Mouse (Mus musculus) intestine, embryonic 16.5 days (tissue): ENCODE measurements around the gene Ip6k2. TPM values are rescaled to one million over a fixed set of nuclear protein-coding genes. Genes with fewer than 3 reads are reported as not detected.

ENCODE experiments used
- ATAC-seq: fragments of 200-750 bp; cut with Nextera tagmentation; 2 replicates; pipeline ENCODE4 v1.8.0; 2017; ENCODE audit warnings: moderate TSS enrichment, moderate library complexity
- H3K27ac ChIP-seq: fragments of 300-500 bp; sonication (generic); 2 replicates; pipeline ENCODE4 v1.5.1; 2014; ENCODE audit warnings: mild to moderate bottlenecking, low read length
- H3K27me3 ChIP-seq: fragments of 300-500 bp; sonication (generic); replicated peaks from 2 replicates; pipeline ENCODE4 v1.6.1; 2014; ENCODE audit warnings: low read length, control low read depth, mixed read lengths; ENCODE audit not compliant: control insufficient read depth, insufficient read depth
- H3K36me3 ChIP-seq: fragments of 300-500 bp; sonication (generic); 2 replicates; pipeline ENCODE4 v1.6.1; 2014; ENCODE audit warnings: low read length, control low read depth; ENCODE audit not compliant: control insufficient read depth, insufficient read depth
- H3K4me1 ChIP-seq: fragments of 300-500 bp; sonication (generic); 2 replicates; pipeline ENCODE4 v1.6.1; 2014; ENCODE audit warnings: low read length, control low read depth, mixed read lengths; ENCODE audit not compliant: control insufficient read depth, insufficient read depth
- H3K4me2 ChIP-seq: fragments of 300-500 bp; sonication (generic); 2 replicates; pipeline ENCODE4 v1.6.1; 2014; ENCODE audit warnings: low read depth, low read length, control low read depth
- H3K4me3 ChIP-seq: fragments of 300-500 bp; sonication (generic); 2 replicates; pipeline ENCODE4 v1.5.1; 2014; ENCODE audit warnings: mild to moderate bottlenecking, low read length
- H3K9ac ChIP-seq: fragments of 300-500 bp; sonication (generic); 2 replicates; pipeline ENCODE4 v1.6.1; 2014; ENCODE audit warnings: low read depth, low read length
- H3K9me3 ChIP-seq: fragments of 300-500 bp; sonication (generic); 2 replicates; pipeline ENCODE4 v1.6.1; 2016; ENCODE audit warnings: low read length, control low read depth; ENCODE audit not compliant: control insufficient read depth
- WGBS: fragments of 180-500 bp; shearing (Covaris S2); extraction: QIAGEN DNeasy Blood & Tissue Kit; methylation state at CpG from one replicate; pipeline ENCODE4 v1.1.7; 2014; 5-methylcytosine and 5-hydroxymethylcytosine counted together
- polyA plus RNA-seq: library from polyadenylated mRNA; unstranded; fragments of >200 nt; fragmentation: Nextera tagmentation; extraction: Ambion mirVana; gene quantifications from 2 replicates; pipeline ENCODE4 v1.2.1, GENCODE M21; 2015

The Ip6k2 gene
- polyA plus RNA-seq, 1 experiment from 2014 or later: 57.2 TPM

GRCm38 (mm10) chr9:108842989-108843388 is 59.4 kb downstream of the Ip6k2 start:
- peak overlapping the region; percentile 29; the same call in 1 of the 2 replicates for H3K4me2 ChIP-seq
- H3K36me3 ChIP-seq: no peaks in the 10 kb centered on the region
- H3K27ac ChIP-seq: no peak overlapping the region
- H3K4me1 ChIP-seq: no peaks in the 10 kb centered on the region
- H3K27me3 ChIP-seq: peaks cover 8% of the 10 kb centered on the region; the same call in 1 of the 2 replicates
- H3K9me3 ChIP-seq: no peaks in the 10 kb centered on the region
- no peak overlapping the region for H3K9ac ChIP-seq
- 13% methylated on average over 14 of the region's 14 CpGs for WGBS
- ATAC-seq: peak; percentile 66
- H3K4me3 ChIP-seq: no peak overlapping the region

GRCm38 (mm10) chr9:108845390-108845789 is 61.8 kb downstream of the Ip6k2 start:
- WGBS: 66% methylated on average over 5 of the region's 5 CpGs
- Histone ChIP-seq H3K27ac (no peak overlapping the region), H3K27me3 (peaks cover 8% of the 10 kb centered on the region; the same call in 1 of the 2 replicates)

GRCm38 (mm10) chr9:108847374-108847773 is 63.8 kb downstream of the Ip6k2 start:
- H3K4me3 ChIP-seq: no peak overlapping the region
- H3K27me3 ChIP-seq: peaks cover 5% of the 10 kb centered on the region; the same call in 1 of the 2 replicates
- 0 out of 2 replicates have a peak, but pooled peaks cover under 1% of the 10 kb centered on the region for H3K4me1 ChIP-seq
- H3K9ac ChIP-seq: no peak overlapping the region
- no peaks in the 10 kb centered on the region for H3K36me3 ChIP-seq
- ATAC-seq: no peak
- no peak overlapping the region for H3K27ac ChIP-seq
- no peaks in the 10 kb centered on the region for H3K9me3 ChIP-seq
- 74% methylated on average over 4 of the region's 4 CpGs for WGBS
- no peak overlapping the region for H3K4me2 ChIP-seq

More at GRCm38 (mm10) chr9:108845390-108845789, 61.8 kb downstream of the Ip6k2 start:
- no peak overlapping the region for H3K4me3 ChIP-seq
- no peaks in the 10 kb centered on the region for H3K9me3 ChIP-seq
- H3K4me2 ChIP-seq: no peak overlapping the region
- no peak for ATAC-seq
- H3K9ac ChIP-seq: no peak overlapping the region
- no peaks in the 10 kb centered on the region for H3K36me3 ChIP-seq
- H3K4me1 ChIP-seq: no peaks in the 10 kb centered on the region

- ATAC-seq: no peak
- WGBS: 71% methylated on average over 17 of the region's 17 CpGs
- no peak overlapping the region for H3K4me3 ChIP-seq
- H3K9me3 ChIP-seq: no peaks in the 10 kb centered on the region
- H3K4me2 ChIP-seq: no peak overlapping the region
- H3K27ac ChIP-seq: no peak overlapping the region
- peaks cover 7% of the 10 kb centered on the region for H3K4me1 ChIP-seq
- no peak overlapping the region for H3K9ac ChIP-seq
- H3K36me3 ChIP-seq: no peaks in the 10 kb centered on the region
- H3K27me3 ChIP-seq: no peaks in the 10 kb centered on the region
Observed at GRCm38 (mm10) chr9:108848419-108848818, 64.8 kb downstream of the Ip6k2 start.

- Histone ChIP-seq H3K4me1 (peaks cover 13% of the 10 kb centered on the region), H3K27me3 (no peaks in the 10 kb centered on the region), H3K4me3 (peak within 1 kb of the TSS; percentile 72), H3K36me3 (no peaks in the 10 kb centered on the region), H3K27ac (peak within 1 kb of the TSS; percentile 83), H3K4me2 (peak within 1 kb of the TSS; percentile 81), H3K9me3 (no peaks in the 10 kb centered on the region), H3K9ac (peak within 1 kb of the TSS; percentile 73)
- ATAC-seq: no peak
- WGBS: 83% methylated on average over 3 of the region's 3 CpGs
Observed at GRCm38 (mm10) chr9:108852976-108853375, 69.4 kb downstream of the Ip6k2 start, which contains the start of gene Slc26a6. Slc26a6 (plus strand) TSS chr9:108853283.

- Histone ChIP-seq H3K4me1 (peaks cover 18% of the 10 kb centered on the region), H3K27me3 (no peaks in the 10 kb centered on the region), H3K4me2 (peak overlapping the region; percentile 81), H3K9me3 (no peaks in the 10 kb centered on the region), H3K9ac (peak overlapping the region; percentile 73), H3K4me3 (peak overlapping the region; percentile 72), H3K27ac (peak overlapping the region; percentile 83), H3K36me3 (no peaks in the 10 kb centered on the region)
- 3% methylated on average over 25 of the region's 25 CpGs for WGBS
- ATAC-seq: peak; percentile 93
Observed at GRCm38 (mm10) chr9:108853635-108854240, 70.1 kb downstream of the Ip6k2 start.

GRCm38 (mm10) chr9:108854241-108854696 is 70.7 kb downstream of the Ip6k2 start:
- ATAC-seq: peak; percentile 87
- H3K4me2 ChIP-seq: peak overlapping the region; percentile 81
- H3K27ac ChIP-seq: peak overlapping the region; percentile 83
- no peaks in the 10 kb centered on the region for H3K9me3 ChIP-seq
- no peaks in the 10 kb centered on the region for H3K27me3 ChIP-seq
- peaks cover 18% of the 10 kb centered on the region for H3K4me1 ChIP-seq
- H3K36me3 ChIP-seq: no peaks in the 10 kb centered on the region
- peak overlapping the region; percentile 72 for H3K4me3 ChIP-seq
- H3K9ac ChIP-seq: peak overlapping the region; percentile 73
- WGBS: under 1% methylated on average over 28 of the region's 28 CpGs

GRCm38 (mm10) chr9:108855335-108855734 is 71.7 kb downstream of the Ip6k2 start:
- 46% methylated on average over 5 of the region's 5 CpGs for WGBS
- ATAC-seq: peak; percentile 61
- H3K9me3 ChIP-seq: no peaks in the 10 kb centered on the region
- peak overlapping the region; percentile 72 for H3K4me3 ChIP-seq
- peak overlapping the region; percentile 73; the same call in 1 of the 2 replicates for H3K9ac ChIP-seq
- peaks cover 18% of the 10 kb centered on the region for H3K4me1 ChIP-seq
- H3K27ac ChIP-seq: peak overlapping the region; percentile 83
- no peaks in the 10 kb centered on the region for H3K27me3 ChIP-seq
- no peaks in the 10 kb centered on the region for H3K36me3 ChIP-seq
- peak overlapping the region; percentile 81 for H3K4me2 ChIP-seq
